Mouse (Mus musculus): Measurements from ENCODE around the gene Ing4. TPM values are rescaled to one million over a fixed set of nuclear protein-coding genes. Genes with fewer than 3 reads are reported as not detected.

Gene Ing4
- polyA plus RNA-seq, 1 experiment from 2014 or later, result 165 TPM

DNA sequence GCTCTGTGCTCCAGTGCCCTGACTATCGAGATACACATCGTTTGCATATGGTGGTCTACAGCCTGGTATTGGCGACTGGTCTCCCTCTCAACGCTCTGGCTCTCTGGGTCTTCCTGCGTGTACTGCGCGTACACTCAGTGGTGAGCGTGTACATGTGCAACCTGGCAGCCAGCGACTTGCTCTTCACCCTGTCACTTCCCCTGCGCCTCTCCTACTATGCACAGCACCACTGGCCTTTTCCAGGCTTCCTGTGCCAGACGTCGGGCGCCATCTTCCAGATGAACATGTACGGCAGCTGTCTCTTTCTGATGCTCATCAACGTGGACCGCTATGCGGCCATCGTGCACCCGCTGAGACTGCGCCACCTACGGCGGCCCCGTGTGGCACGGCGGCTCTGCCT, 41.8 kb downstream of the Ing4 start:
- H3K4me2 ChIP-seq (replicated peaks), result peak overlapping the region; percentile 72
- H3K27ac ChIP-seq, result peak overlapping the region; percentile 71
- H3K36me3 ChIP-seq, result no peaks in the 10 kb centered on the region
- H3K4me3 ChIP-seq, result peak overlapping the region; percentile 40
- H3K9me3 ChIP-seq, result no peaks in the 10 kb centered on the region
- H3K9ac ChIP-seq, result peak overlapping the region; percentile 69
- peak; percentile 39 for ATAC-seq (ENCODE audit: insufficient number of reproducible peaks, insufficient read depth, low FRiP score, low TSS enrichment)
- WGBS, result 23% methylated on average over 25 of the region's 25 CpGs
- no peaks in the 10 kb centered on the region for H3K27me3 ChIP-seq
- H3K4me1 ChIP-seq, result 0 out of 2 replicates have a peak, but pooled peaks cover 5% of the 10 kb centered on the region

DNA sequence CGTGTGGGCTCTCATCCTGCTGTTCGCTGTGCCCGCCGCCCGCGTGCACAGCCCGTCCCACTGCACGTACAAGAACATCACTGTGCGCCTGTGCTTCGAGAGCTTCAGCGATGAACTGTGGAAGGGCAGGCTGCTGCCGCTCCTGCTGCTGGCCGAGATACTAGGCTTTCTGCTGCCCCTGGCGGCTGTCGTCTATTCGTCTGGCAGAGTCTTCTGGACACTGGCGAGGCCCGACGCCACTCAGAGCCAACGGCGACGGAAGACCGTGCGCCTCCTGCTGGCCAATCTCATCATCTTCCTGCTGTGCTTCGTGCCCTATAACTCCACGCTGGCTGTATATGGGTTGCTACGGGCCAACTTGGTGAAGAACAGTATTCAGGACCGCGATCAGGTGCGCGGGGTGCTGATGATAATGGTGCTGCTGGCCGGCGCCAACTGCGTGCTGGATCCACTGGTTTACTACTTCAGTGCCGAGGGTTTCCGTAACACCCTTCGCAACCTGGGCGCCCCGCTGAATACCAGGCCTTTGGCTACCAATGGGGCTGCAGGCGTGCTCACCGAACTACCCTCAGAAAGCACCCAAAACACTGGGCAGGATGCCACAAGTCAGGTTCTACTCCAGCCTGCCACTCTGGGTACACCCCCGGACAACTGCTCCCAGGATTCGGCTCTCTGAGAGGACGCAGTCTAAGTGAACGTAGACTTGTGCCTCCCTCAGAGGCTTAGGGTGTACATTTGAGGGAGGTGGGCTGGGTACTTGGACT, 42.4 kb downstream of the Ing4 start:
- Histone ChIP-seq H3K4me1 (0 out of 2 replicates have a peak, but pooled peaks cover 5% of the 10 kb centered on the region), H3K27ac (peak overlapping the region; percentile 71), H3K4me3 (peak overlapping the region; percentile 40), H3K27me3 (no peaks in the 10 kb centered on the region), H3K9me3 (no peaks in the 10 kb centered on the region), H3K36me3 (no peaks in the 10 kb centered on the region), H3K4me2 (replicated peaks) (peak overlapping the region; percentile 72), H3K9ac (peak overlapping the region; percentile 69)
- ATAC-seq (ENCODE audit: insufficient number of reproducible peaks, insufficient read depth, low FRiP score, low TSS enrichment), result peak; percentile 70
- WGBS, result 22% methylated on average over 45 of the region's 45 CpGs

DNA sequence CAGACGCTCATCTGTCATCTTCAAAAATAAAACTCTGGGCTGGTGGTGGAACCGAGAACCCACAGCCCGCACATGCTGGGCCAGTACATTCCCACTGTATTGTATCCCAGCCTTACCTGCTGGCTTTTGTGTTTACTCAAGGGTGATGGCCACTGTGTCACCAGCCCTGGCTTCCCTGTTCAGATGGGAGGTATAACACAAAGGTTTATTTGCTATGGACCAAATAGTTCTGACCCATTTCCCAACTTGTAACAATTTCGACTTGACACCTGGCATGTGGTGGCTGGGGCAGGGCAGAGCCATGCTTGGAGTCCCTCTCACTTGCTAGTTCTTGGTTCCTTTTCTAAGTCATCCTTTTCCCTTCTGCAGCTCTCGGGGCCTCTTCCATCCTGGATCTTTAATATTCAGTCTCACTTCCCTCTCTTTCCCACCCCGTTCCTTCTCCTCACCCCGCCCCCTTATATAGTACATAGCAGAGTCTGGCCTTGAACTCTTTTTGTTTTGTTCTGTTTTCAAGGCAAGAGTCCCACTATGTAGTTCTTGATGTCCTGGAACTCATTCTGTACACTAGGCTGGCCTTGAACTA, 43.3 kb downstream of the Ing4 start:
- no peak overlapping the region for H3K9ac ChIP-seq

DNA sequence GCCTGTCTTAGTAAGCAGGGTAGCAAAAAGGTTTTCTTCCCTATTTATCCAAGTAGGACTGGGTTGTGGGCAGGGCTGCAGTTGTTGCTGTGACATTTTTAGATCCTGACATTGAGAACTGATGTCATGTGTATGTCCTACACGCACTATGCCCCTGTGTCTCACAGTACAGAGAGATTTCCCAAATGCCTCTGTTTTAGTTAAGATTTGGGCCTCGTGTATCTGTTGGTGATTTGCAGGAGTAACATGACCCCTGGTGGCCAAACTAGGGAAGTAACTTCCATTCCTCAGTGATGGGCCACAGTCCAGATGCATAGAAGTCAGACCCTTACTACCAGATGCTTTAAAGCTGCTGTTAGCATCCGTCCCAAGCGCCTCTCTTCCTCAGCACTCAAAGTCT, 44.9 kb downstream of the Ing4 start:
- 4% methylated on average over 4 of the region's 4 CpGs for WGBS
- Histone ChIP-seq H3K4me3 (no peak overlapping the region), H3K27ac (peak overlapping the region; percentile 31), H3K9me3 (no peaks in the 10 kb centered on the region), H3K27me3 (no peaks in the 10 kb centered on the region), H3K36me3 (no peaks in the 10 kb centered on the region), H3K9ac (no peak overlapping the region), H3K4me2 (replicated peaks) (no peak overlapping the region), H3K4me1 (peaks cover 15% of the 10 kb centered on the region; the same call in 1 of the 2 replicates)
- ATAC-seq (ENCODE audit: insufficient number of reproducible peaks, insufficient read depth, low FRiP score, low TSS enrichment), result no peak

More for the DNA sequence above, 43.3 kb downstream of the Ing4 start:
- no peaks in the 10 kb centered on the region for H3K9me3 ChIP-seq
- no peak overlapping the region for H3K4me2 ChIP-seq (replicated peaks)
- no peak overlapping the region for H3K4me3 ChIP-seq
- WGBS, result 90% methylated on average over 7 of the region's 7 CpGs
- 0 out of 2 replicates have a peak, but pooled peaks cover 5% of the 10 kb centered on the region for H3K4me1 ChIP-seq
- H3K27me3 ChIP-seq, result no peaks in the 10 kb centered on the region
- no peaks in the 10 kb centered on the region for H3K36me3 ChIP-seq
- no peak for ATAC-seq (ENCODE audit: insufficient number of reproducible peaks, insufficient read depth, low FRiP score, low TSS enrichment)
- H3K27ac ChIP-seq, result no peak overlapping the region

DNA sequence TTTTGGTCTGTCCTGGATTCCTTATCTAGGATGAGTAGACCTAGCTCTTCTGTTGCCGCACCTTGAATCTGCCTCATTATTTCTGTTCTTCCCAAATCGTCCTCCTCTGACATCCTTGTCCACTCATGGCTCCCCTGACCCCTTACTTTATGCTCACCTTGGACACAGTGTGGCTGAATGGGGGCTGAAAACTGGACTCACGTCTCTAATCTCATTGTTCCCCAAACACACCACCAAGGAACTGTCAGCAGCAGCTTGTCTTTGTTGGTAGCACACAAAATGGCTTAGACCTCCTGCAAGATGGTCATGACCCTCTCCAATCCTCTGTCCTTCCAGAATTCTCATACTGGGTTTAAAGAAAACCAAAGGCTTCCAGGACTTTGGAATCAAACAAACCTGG, 48.4 kb downstream of the Ing4 start:
- H3K4me3 ChIP-seq, result no peak overlapping the region
- H3K36me3 ChIP-seq, result no peaks in the 10 kb centered on the region
- H3K4me1 ChIP-seq, result peaks cover 29% of the 10 kb centered on the region
- no peak for ATAC-seq (ENCODE audit: insufficient number of reproducible peaks, insufficient read depth, low FRiP score, low TSS enrichment)
- H3K27ac ChIP-seq, result peak overlapping the region; percentile 91
- H3K9ac ChIP-seq, result no peak overlapping the region
- H3K4me2 ChIP-seq (replicated peaks), result no peak overlapping the region
- H3K9me3 ChIP-seq, result no peaks in the 10 kb centered on the region
- 85% methylated on average over 3 of the region's 3 CpGs for WGBS
- H3K27me3 ChIP-seq, result no peaks in the 10 kb centered on the region

DNA sequence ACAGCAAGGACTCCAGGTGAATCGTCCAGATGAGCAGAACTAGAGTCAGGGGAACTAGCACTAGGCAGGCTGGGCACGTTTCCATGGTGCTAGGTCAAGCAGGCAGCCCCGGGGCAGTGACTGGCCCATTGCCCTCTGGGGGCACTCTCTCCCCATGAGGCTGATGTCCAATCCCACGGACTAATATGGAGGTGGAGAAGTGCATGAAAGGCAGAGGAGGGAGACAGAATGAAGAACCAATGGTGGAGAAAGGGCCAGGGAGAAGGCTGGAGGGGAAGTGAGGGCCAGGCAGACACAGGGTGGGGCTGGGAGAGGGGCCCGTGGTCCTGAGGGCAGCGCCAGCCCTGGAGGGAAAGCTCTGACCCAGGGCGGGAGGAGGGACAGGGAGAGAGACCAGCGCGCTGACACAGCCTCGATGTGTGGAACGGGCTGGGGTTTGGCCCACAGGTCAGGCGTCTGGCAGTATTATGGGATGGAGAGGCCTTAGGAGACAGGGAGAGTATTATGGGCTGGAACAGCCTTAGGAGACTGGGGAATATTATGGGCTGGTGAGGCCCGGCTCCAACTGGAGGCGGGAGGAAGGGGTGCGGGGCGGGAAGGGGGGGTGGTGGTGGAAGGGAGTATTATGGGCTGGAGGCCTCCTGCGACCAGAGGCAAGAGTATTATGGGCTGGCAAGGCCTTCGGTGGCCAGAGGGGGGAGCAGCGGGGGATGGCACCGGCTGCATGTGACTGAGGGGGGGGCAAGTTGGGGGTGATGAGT, 49.2 kb downstream of the Ing4 start:
- ATAC-seq (ENCODE audit: insufficient number of reproducible peaks, insufficient read depth, low FRiP score, low TSS enrichment), result peak; percentile 75
- peak overlapping the region; percentile 45 for H3K4me2 ChIP-seq (replicated peaks)
- H3K4me3 ChIP-seq, result no peak overlapping the region

DNA sequence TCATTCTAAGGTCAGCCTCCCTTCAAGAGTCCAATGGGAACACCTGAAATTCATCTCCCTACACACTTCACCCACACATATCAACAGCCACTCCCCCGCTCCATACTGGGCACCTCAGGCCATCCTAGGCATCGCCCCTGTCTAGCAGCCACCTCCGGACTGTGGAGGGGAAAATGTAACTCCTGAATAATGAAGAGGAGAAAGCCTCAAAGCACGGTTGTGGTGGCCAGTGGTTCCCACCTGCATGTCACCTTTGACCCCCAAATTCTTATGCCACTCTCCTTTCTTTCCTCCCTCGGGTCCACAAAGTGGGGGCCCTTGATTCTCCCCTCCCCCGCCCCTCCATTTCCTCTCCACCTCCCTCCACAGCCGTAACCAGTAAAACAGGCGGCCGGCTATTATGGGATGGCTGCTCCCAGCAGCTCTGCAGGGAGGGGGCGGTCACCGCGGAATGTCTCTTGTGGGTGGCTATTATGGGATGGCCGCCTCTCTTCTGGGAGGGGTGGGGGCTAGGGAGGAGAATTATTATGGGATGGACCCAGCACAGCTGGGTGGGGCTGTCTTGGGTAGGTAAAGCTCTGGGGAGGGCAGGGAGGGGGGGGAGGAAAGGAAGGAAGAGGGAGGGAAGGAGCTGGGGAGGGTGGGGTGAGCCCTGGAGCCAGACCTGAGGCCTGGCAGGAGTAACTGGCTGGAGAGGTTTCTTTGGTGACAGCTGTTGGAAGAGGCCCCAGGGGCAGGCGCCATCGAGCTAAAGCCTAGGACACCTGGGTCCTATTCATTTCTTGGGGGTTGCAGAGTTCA, 50.2 kb downstream of the Ing4 start:
- no peaks in the 10 kb centered on the region for H3K27me3 ChIP-seq
- H3K27ac ChIP-seq, result peak overlapping the region; percentile 91
- H3K9me3 ChIP-seq, result no peaks in the 10 kb centered on the region
- H3K4me2 ChIP-seq (replicated peaks), result peak overlapping the region; percentile 45
- no peaks in the 10 kb centered on the region for H3K36me3 ChIP-seq
- H3K4me3 ChIP-seq, result peak overlapping the region; percentile 6; the same call in 1 of the 2 replicates
- ATAC-seq (ENCODE audit: insufficient number of reproducible peaks, insufficient read depth, low FRiP score, low TSS enrichment), result peak; percentile 79
- 2% methylated on average over 15 of the region's 15 CpGs for WGBS
- H3K9ac ChIP-seq, result peak overlapping the region; percentile 8; the same call in 1 of the 2 replicates
- H3K4me1 ChIP-seq, result peaks cover 24% of the 10 kb centered on the region

More for the DNA sequence above, 49.2 kb downstream of the Ing4 start:
- peaks cover 29% of the 10 kb centered on the region for H3K4me1 ChIP-seq
- no peaks in the 10 kb centered on the region for H3K9me3 ChIP-seq
- no peaks in the 10 kb centered on the region for H3K36me3 ChIP-seq
- H3K9ac ChIP-seq, result no peak overlapping the region
- 1% methylated on average over 20 of the region's 20 CpGs for WGBS
- H3K27ac ChIP-seq, result peak overlapping the region; percentile 91
- H3K27me3 ChIP-seq, result no peaks in the 10 kb centered on the region

DNA sequence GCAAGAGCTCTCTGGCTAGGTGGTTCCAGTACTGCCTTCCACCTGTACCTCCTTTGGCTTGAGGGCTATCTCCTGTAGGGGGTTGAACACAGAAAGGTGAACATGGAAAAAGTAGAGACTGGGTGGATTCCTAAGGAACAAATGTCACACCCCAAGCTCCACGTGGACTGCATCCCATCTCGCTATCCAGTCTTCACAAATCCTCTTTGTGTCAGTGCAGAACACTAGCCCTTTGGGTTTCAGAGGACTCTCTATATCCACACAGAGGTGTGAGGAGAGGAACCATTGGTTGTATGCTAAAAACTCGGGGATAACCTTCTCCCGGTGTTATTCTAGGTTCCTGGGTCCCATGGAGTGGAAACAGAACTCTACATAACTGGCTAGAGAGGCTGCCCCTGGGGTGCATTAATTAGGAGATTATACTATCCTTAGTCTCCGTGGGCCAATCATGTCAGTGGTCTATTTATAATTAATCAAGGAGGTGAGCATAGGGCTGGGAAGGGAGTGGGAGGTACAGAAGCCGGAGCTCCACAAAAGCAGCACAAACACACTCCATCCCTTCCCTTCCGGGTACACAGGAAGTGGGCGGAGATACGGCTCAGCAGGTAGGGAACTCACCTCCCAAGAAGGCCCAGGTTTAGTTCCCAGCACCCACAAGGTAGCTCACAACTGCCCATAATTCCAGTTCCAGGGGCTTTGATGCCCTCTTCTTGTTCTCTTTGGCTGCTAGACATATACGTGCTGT, 51.0 kb downstream of the Ing4 start:
- WGBS, result 56% methylated on average over 10 of the region's 10 CpGs
- ATAC-seq (ENCODE audit: insufficient number of reproducible peaks, insufficient read depth, low FRiP score, low TSS enrichment), result no peak
- no peak overlapping the region for H3K4me3 ChIP-seq

DNA sequence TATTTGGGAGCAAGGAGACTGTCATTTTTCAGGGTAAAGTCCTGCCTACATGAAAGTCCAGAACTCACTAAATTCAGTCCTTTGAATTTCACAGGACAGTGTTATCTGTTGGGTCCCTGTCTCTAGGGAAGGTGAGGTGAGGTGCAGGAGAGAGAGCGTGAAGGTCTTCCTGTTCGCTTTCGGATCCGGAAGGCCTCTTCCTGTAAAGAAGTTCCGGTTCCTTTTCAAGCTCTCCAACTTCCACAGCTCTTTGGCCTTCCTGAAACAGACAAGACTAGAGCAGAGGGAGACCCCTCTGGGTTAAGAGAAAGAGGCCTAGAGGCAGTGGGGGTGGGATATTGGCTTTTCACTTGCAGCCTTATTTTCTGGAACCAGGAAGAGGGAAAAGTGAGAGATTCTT, 52.8 kb downstream of the Ing4 start:
- H3K36me3 ChIP-seq, result no peaks in the 10 kb centered on the region
- no peak overlapping the region for H3K27ac ChIP-seq
- H3K9ac ChIP-seq, result no peak overlapping the region
- H3K4me1 ChIP-seq, result peaks cover 30% of the 10 kb centered on the region
- ATAC-seq (ENCODE audit: insufficient number of reproducible peaks, insufficient read depth, low FRiP score, low TSS enrichment), result no peak
- no peak overlapping the region for H3K4me2 ChIP-seq (replicated peaks)
- 84% methylated on average over 5 of the region's 5 CpGs for WGBS
- H3K4me3 ChIP-seq, result no peak overlapping the region
- no peaks in the 10 kb centered on the region for H3K9me3 ChIP-seq
- H3K27me3 ChIP-seq, result no peaks in the 10 kb centered on the region

More for the DNA sequence above, 51.0 kb downstream of the Ing4 start:
- Histone ChIP-seq H3K4me1 (peaks cover 28% of the 10 kb centered on the region), H3K9ac (no peak overlapping the region), H3K4me2 (replicated peaks) (peak overlapping the region; percentile 45), H3K27ac (peak overlapping the region; percentile 91), H3K36me3 (no peaks in the 10 kb centered on the region), H3K9me3 (no peaks in the 10 kb centered on the region), H3K27me3 (no peaks in the 10 kb centered on the region)

DNA sequence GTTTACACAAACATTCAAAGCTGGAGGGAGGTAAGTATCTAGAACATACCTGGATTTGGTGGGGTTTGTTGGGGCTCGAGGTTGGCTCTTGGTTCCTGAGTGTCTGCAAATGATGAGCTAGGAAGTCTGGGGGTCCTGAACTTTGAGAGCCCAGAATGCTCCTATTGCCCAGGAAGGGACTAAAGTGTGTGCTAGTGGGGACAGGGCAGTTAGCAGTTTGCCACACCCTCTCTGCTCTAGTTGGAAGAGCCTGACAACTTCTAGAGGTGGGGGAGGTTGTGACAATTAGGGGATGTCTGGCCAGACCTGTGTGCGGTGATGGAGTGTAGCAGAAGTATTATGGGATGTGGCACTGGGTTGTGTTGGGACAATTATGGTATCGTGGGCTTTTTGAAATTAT, 55.3 kb downstream of the Ing4 start:
- Histone ChIP-seq H3K4me1 (peaks cover 39% of the 10 kb centered on the region), H3K9ac (no peak overlapping the region), H3K27ac (peak overlapping the region; percentile 30; the same call in 1 of the 2 replicates), H3K9me3 (no peaks in the 10 kb centered on the region), H3K4me2 (replicated peaks) (no peak overlapping the region), H3K27me3 (no peaks in the 10 kb centered on the region), H3K4me3 (no peak overlapping the region), H3K36me3 (peaks cover 18% of the 10 kb centered on the region)
- WGBS, result 72% methylated on average over 3 of the region's 3 CpGs
- ATAC-seq (ENCODE audit: insufficient number of reproducible peaks, insufficient read depth, low FRiP score, low TSS enrichment), result no peak
